Mouse (Mus musculus): ENCODE results near the gene Ndst2.

GRCm38 (mm10) chr14:20738511-20738910 lies 4.1 kb upstream of the Ndst2 start:
- TF ChIP-seq CTCF (IDR thresholded peaks at IDR 0.05; ENCODE audit: low read depth) = no peak
- no peak for TF ChIP-seq EP300 (IDR thresholded peaks at IDR 0.05; ENCODE audit: low read depth)

All from liver, postnatal 0 days (tissue).